Mouse (Mus musculus) liver, adult (tissue): ENCODE measurements at regions not wholly inside any gene's neighbourhood (a gene's known extent, or its start where the extent isn't known, plus 50 kb on each side); places are given as distances from the start of the nearest gene placed in this dataset.

Experiments
- GATA4 ChIP-seq: IDR thresholded peaks from 2 replicates; pipeline ENCODE4 v1.6.1; 2014; ENCODE audit warnings: mild to moderate bottlenecking, low read length; ENCODE audit not compliant: insufficient replicate concordance

- TF ChIP-seq GATA4: no peak
Observed at GRCm38 (mm10) chr10:125467503-125467902, 78.2 kb upstream of the Slc16a7 start.

- TF ChIP-seq GATA4: no peak
Observed at GRCm38 (mm10) chr10:125488350-125488749, 99.1 kb upstream of the Slc16a7 start.

GRCm38 (mm10) chr10:125490395-125490794, 101.1 kb upstream of the Slc16a7 start:
- TF ChIP-seq GATA4: no peak

GRCm38 (mm10) chr10:125494489-125494888, 105.2 kb upstream of the Slc16a7 start:
- peak; percentile 82 for TF ChIP-seq GATA4

GRCm38 (mm10) chr10:125498347-125498746, 109.1 kb upstream of the Slc16a7 start:
- TF ChIP-seq GATA4: no peak

GRCm38 (mm10) chr10:125500338-125500737, 111.1 kb upstream of the Slc16a7 start:
- no peak for TF ChIP-seq GATA4

GRCm38 (mm10) chr10:125515026-125515425, 125.8 kb upstream of the Slc16a7 start:
- TF ChIP-seq GATA4: no peak

- TF ChIP-seq GATA4: no peak
Observed at GRCm38 (mm10) chr10:125530876-125531275, 141.6 kb upstream of the Slc16a7 start.

GRCm38 (mm10) chr10:125538316-125538715, 149.1 kb upstream of the Slc16a7 start:
- TF ChIP-seq GATA4: no peak

GRCm38 (mm10) chr10:125586489-125587147, 197.4 kb upstream of the Slc16a7 start:
- no peak for TF ChIP-seq GATA4

GRCm38 (mm10) chr10:125593006-125593405, 203.7 kb upstream of the Slc16a7 start:
- TF ChIP-seq GATA4: no peak

- TF ChIP-seq GATA4: no peak
Observed at GRCm38 (mm10) chr10:125607787-125608617, 218.7 kb upstream of the Slc16a7 start.

GRCm38 (mm10) chr10:125610353-125610752, 221.1 kb upstream of the Slc16a7 start:
- TF ChIP-seq GATA4: no peak

- TF ChIP-seq GATA4: no peak
Observed at GRCm38 (mm10) chr10:125612773-125613172, 223.5 kb upstream of the Slc16a7 start.

- TF ChIP-seq GATA4: no peak
Observed at GRCm38 (mm10) chr10:125621376-125621775, 232.1 kb upstream of the Slc16a7 start.

GRCm38 (mm10) chr10:125623836-125624235, 234.6 kb upstream of the Slc16a7 start:
- TF ChIP-seq GATA4: no peak

GRCm38 (mm10) chr10:125667906-125668305, 278.6 kb upstream of the Slc16a7 start:
- no peak for TF ChIP-seq GATA4

GRCm38 (mm10) chr10:125673637-125674036, 284.4 kb upstream of the Slc16a7 start:
- TF ChIP-seq GATA4: no peak
